Mouse (Mus musculus): ENCODE measurements around the gene Txndc16.

DNA sequence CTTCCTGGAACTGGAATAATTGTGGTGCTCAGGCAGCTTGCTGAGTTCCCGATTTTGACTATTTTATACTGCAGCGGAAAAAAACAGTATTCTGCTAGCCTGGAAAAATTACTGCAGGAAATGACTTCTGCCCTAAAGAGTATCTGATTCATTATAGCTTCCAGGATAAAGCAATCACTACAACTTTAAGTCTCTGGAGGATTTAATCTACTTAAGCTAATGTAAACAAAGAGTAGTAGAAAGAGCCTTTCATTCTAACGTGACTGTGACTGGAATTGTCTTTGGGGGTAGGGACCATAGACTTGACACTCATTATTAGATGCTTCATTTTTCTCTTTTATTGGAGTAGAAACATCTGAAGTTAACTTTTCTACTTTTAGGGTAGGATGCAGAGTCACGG lies 101.8 kb downstream of the Txndc16 start:
- no peak for TF ChIP-seq GATA1 (IDR thresholded peaks at IDR 0.05; ENCODE audit: low read length)
- TF ChIP-seq TAL1 (IDR thresholded peaks at IDR 0.05; ENCODE audit: low read length) = no peak

Data from erythroblast, embryonic 14.5 days (primary cell).